Mouse (Mus musculus): ENCODE results near the gene Prrt2.

DNA sequence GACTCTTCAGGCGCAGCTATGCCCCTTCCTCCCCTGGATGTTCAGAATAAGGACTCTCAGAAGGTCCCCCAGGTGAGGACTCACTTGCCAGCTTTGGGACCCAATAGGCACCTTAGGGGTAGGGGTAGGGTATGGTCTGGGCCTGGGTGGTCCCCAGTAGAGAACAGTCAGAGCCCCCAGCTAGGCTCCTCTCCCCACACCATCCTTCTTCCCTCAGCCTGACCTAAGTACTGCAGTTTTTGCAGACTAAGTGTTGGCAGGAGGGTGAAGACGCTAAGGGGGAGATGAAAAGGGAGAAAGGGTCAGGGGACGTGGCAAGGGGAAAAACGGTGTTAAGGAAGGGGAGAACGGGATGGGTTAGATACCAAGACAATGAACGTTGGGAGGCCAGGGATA lies 3.1 kb downstream of the Prrt2 start:
- TF ChIP-seq CTCF (IDR thresholded peaks at IDR 0.05; ENCODE audit: low read depth, low read length) (no peak), POLR2A (IDR thresholded peaks at IDR 0.05; ENCODE audit: borderline replicate concordance, low read depth, low read length) (no peak)
